Mouse (Mus musculus): Measurements from ENCODE around the gene Erp29.
A peak's percentile ranks its signal among the peaks of the same experiment; 100 is the strongest.

Gene Erp29

GRCm38 (mm10) chr5:121389106-121389505, 63.2 kb downstream of the Erp29 start:
- DNase-seq (ENCODE audit: low read depth, low spot score) = no peak

- DNase-seq (ENCODE audit: low read depth, low spot score) = no peak
Measured at GRCm38 (mm10) chr5:121387126-121387525, 65.2 kb downstream of the Erp29 start.

GRCm38 (mm10) chr5:121386120-121386909, 66.0 kb downstream of the Erp29 start:
- no peak for DNase-seq (ENCODE audit: low read depth, low spot score)

GRCm38 (mm10) chr5:121385461-121386119, 66.7 kb downstream of the Erp29 start, which contains the start of gene Trafd1:
Trafd1 (minus strand) TSS chr5:121385632.
- peak; percentile 66 for DNase-seq (ENCODE audit: low read depth, low spot score)

GRCm38 (mm10) chr5:121384757-121385460, 67.4 kb downstream of the Erp29 start:
- no peak for DNase-seq (ENCODE audit: low read depth, low spot score)

GRCm38 (mm10) chr5:121383857-121384756, 68.2 kb downstream of the Erp29 start:
- no peak for DNase-seq (ENCODE audit: low read depth, low spot score)

- DNase-seq (ENCODE audit: low read depth, low spot score) = no peak
Measured at GRCm38 (mm10) chr5:121380692-121381091, 71.6 kb downstream of the Erp29 start.

- no peak for DNase-seq (ENCODE audit: low read depth, low spot score)
Measured at GRCm38 (mm10) chr5:121378678-121379256, 73.5 kb downstream of the Erp29 start.
